Mouse (Mus musculus) neural tube, embryonic 11.5 days (tissue): ENCODE measurements around the gene R3hcc1l. TPM values are rescaled to one million over a fixed set of nuclear protein-coding genes. Genes with fewer than 3 reads are reported as not detected.

Experiments
- ATAC-seq: fragments of 200-750 bp; cut with Nextera tagmentation; 2 replicates; pipeline ENCODE4 v1.8.0; 2017; ENCODE audit warnings: moderate number of reproducible peaks, mild to moderate bottlenecking, moderate TSS enrichment, moderate library complexity; ENCODE audit not compliant: insufficient read depth, low FRiP score, low TSS enrichment
- DNase-seq: peaks from one replicate; pipeline ENCODE4 v3.0.0-alpha.2; 2015; ENCODE audit warnings: low spot score
- H3K27ac ChIP-seq: fragments of 300-500 bp; sonication (generic); 2 replicates; pipeline ENCODE4 v1.5.1; 2014; ENCODE audit warnings: low read depth, mild to moderate bottlenecking, low read length
- H3K27me3 ChIP-seq: fragments of 300-500 bp; sonication (generic); 2 replicates; pipeline ENCODE4 v1.6.1; 2014; ENCODE audit warnings: mild to moderate bottlenecking, low read length, mixed read lengths; ENCODE audit not compliant: control insufficient read depth, insufficient read depth
- H3K36me3 ChIP-seq: fragments of 300-500 bp; sonication (generic); 2 replicates; pipeline ENCODE4 v1.6.1; 2014; ENCODE audit warnings: mild to moderate bottlenecking, low read length, moderate library complexity, mixed read lengths; ENCODE audit not compliant: control insufficient read depth, insufficient read depth
- H3K4me1 ChIP-seq: fragments of 300-500 bp; sonication (generic); 2 replicates; pipeline ENCODE4 v1.6.1; 2014; ENCODE audit warnings: low read length, mixed read lengths; ENCODE audit not compliant: control insufficient read depth, insufficient read depth
- H3K4me2 ChIP-seq: fragments of 300-500 bp; sonication (generic); 2 replicates; pipeline ENCODE4 v1.6.1; 2014; ENCODE audit warnings: low read depth, mild to moderate bottlenecking, moderate library complexity
- H3K4me3 ChIP-seq: fragments of 300-500 bp; sonication (generic); 2 replicates; pipeline ENCODE4 v1.5.1; 2014; ENCODE audit warnings: low read depth, low read length
- H3K9ac ChIP-seq: fragments of 300-500 bp; sonication (generic); 2 replicates; pipeline ENCODE4 v1.6.1; 2014; ENCODE audit warnings: mild to moderate bottlenecking, low read length
- H3K9me3 ChIP-seq: fragments of 300-500 bp; sonication (generic); 2 replicates; pipeline ENCODE4 v1.6.1; 2016; ENCODE audit warnings: low read length; ENCODE audit not compliant: control insufficient read depth
- WGBS: fragments of 180-500 bp; shearing (Covaris S2); extraction: QIAGEN DNeasy Blood & Tissue Kit; methylation state at CpG from one replicate; pipeline ENCODE4 v1.1.7; 2014; 5-methylcytosine and 5-hydroxymethylcytosine counted together
- polyA plus RNA-seq: library from polyadenylated mRNA; unstranded; fragments of >200 nt; fragmentation: Nextera tagmentation; extraction: Ambion mirVana; gene quantifications from 2 replicates; pipeline ENCODE4 v1.2.1, GENCODE M21; 2014

R3hcc1l gene
- polyA plus RNA-seq, 1 experiment from 2014 or later = 20.8 TPM

- Histone ChIP-seq H3K4me1 (no peaks in the 10 kb centered on the region), H3K36me3 (no peaks in the 10 kb centered on the region), H3K4me2 (no peak overlapping the region), H3K9me3 (no peaks in the 10 kb centered on the region), H3K27ac (no peak overlapping the region), H3K4me3 (no peak overlapping the region), H3K27me3 (no peaks in the 10 kb centered on the region), H3K9ac (no peak overlapping the region)
- DNase-seq (no peak), ATAC-seq (no peak)
- WGBS = 85% methylated on average over 17 of the region's 17 CpGs
Measured at GRCm38 (mm10) chr19:42599891-42600290, 81.3 kb downstream of the R3hcc1l start.

- ATAC-seq (no peak), DNase-seq (no peak)
- Histone ChIP-seq H3K9me3 (no peaks in the 10 kb centered on the region), H3K4me3 (no peak overlapping the region), H3K9ac (no peak overlapping the region), H3K36me3 (no peaks in the 10 kb centered on the region), H3K27me3 (no peaks in the 10 kb centered on the region), H3K4me1 (no peaks in the 10 kb centered on the region), H3K27ac (no peak overlapping the region), H3K4me2 (no peak overlapping the region)
- 81% methylated on average over 3 of the region's 3 CpGs for whole genome bisulfite sequencing
Measured at GRCm38 (mm10) chr19:42600591-42600990, 82.0 kb downstream of the R3hcc1l start.

- ATAC-seq = no peak
- no peaks in the 10 kb centered on the region for H3K27me3 ChIP-seq
- no peak overlapping the region for H3K9ac ChIP-seq
- no peak for DNase-seq
- H3K9me3 ChIP-seq = no peaks in the 10 kb centered on the region
- H3K36me3 ChIP-seq = no peaks in the 10 kb centered on the region
- H3K4me2 ChIP-seq = no peak overlapping the region
- 78% methylated on average over 2 of the region's 2 CpGs for WGBS
- no peak overlapping the region for H3K4me3 ChIP-seq
- H3K4me1 ChIP-seq = no peaks in the 10 kb centered on the region
- H3K27ac ChIP-seq = no peak overlapping the region
Measured at GRCm38 (mm10) chr19:42601445-42601844, 82.9 kb downstream of the R3hcc1l start.

GRCm38 (mm10) chr19:42602041-42602440 lies 83.5 kb downstream of the R3hcc1l start:
- no peaks in the 10 kb centered on the region for H3K27me3 ChIP-seq
- no peak overlapping the region for H3K4me2 ChIP-seq
- ATAC-seq (no peak), DNase-seq (no peak)
- H3K4me3 ChIP-seq = no peak overlapping the region
- no peaks in the 10 kb centered on the region for H3K9me3 ChIP-seq
- 69% methylated on average over 8 of the region's 8 CpGs for WGBS
- no peaks in the 10 kb centered on the region for H3K36me3 ChIP-seq
- no peak overlapping the region for H3K27ac ChIP-seq
- no peaks in the 10 kb centered on the region for H3K4me1 ChIP-seq
- H3K9ac ChIP-seq = no peak overlapping the region

GRCm38 (mm10) chr19:42602576-42602975 lies 84.0 kb downstream of the R3hcc1l start:
- H3K4me3 ChIP-seq = no peak overlapping the region
- H3K27me3 ChIP-seq = no peaks in the 10 kb centered on the region
- no peak overlapping the region for H3K9ac ChIP-seq
- DNase-seq (no peak), ATAC-seq (no peak)
- no peak overlapping the region for H3K4me2 ChIP-seq
- no peaks in the 10 kb centered on the region for H3K9me3 ChIP-seq
- H3K36me3 ChIP-seq = no peaks in the 10 kb centered on the region
- no peaks in the 10 kb centered on the region for H3K4me1 ChIP-seq
- 85% methylated on average over 8 of the region's 8 CpGs for whole genome bisulfite sequencing
- H3K27ac ChIP-seq = no peak overlapping the region

- no peak overlapping the region for H3K27ac ChIP-seq
- DNase-seq = no peak
- no peaks in the 10 kb centered on the region for H3K9me3 ChIP-seq
- no peak overlapping the region for H3K4me3 ChIP-seq
- H3K4me2 ChIP-seq = no peak overlapping the region
- H3K4me1 ChIP-seq = 0 out of 2 replicates have a peak, but pooled peaks cover 6% of the 10 kb centered on the region
- no peak overlapping the region for H3K9ac ChIP-seq
- 97% methylated on average over 5 of the region's 5 CpGs for WGBS
- peaks cover 12% of the 10 kb centered on the region for H3K27me3 ChIP-seq
- no peak for ATAC-seq
- no peaks in the 10 kb centered on the region for H3K36me3 ChIP-seq
Measured at GRCm38 (mm10) chr19:42608082-42608481, 89.5 kb downstream of the R3hcc1l start.

- Histone ChIP-seq H3K36me3 (no peaks in the 10 kb centered on the region), H3K4me3 (no peak overlapping the region), H3K9me3 (no peaks in the 10 kb centered on the region), H3K27me3 (peaks cover 15% of the 10 kb centered on the region), H3K4me1 (0 out of 2 replicates have a peak, but pooled peaks cover 6% of the 10 kb centered on the region), H3K4me2 (no peak overlapping the region), H3K27ac (no peak overlapping the region), H3K9ac (no peak overlapping the region)
- DNase-seq (no peak), ATAC-seq (no peak)
- WGBS = 93% methylated on average over 3 of the region's 3 CpGs
Measured at GRCm38 (mm10) chr19:42609716-42610115, 91.2 kb downstream of the R3hcc1l start.

GRCm38 (mm10) chr19:42611746-42612145 lies 93.2 kb downstream of the R3hcc1l start:
- 75% methylated on average over 4 of the region's 4 CpGs for WGBS
- no peak for DNase-seq

GRCm38 (mm10) chr19:42612654-42613053 lies 94.1 kb downstream of the R3hcc1l start, which contains the start of gene Loxl4:
Gene Loxl4, minus strand, starts transcription at chr19:42612813.
- Histone ChIP-seq H3K27ac (no peak within 1 kb of the TSS), H3K9ac (peak within 1 kb of the TSS; percentile 35; the same call in 1 of the 2 replicates), H3K27me3 (peaks cover 15% of the 10 kb centered on the region), H3K4me1 (0 out of 2 replicates have a peak, but pooled peaks cover 6% of the 10 kb centered on the region), H3K4me3 (peak within 1 kb of the TSS; percentile 33), H3K4me2 (peak within 1 kb of the TSS; percentile 52), H3K9me3 (no peaks in the 10 kb centered on the region), H3K36me3 (no peaks in the 10 kb centered on the region)
- DNase-seq (peak; percentile 19), ATAC-seq (no peak)
- WGBS = 2% methylated on average over 37 of the region's 37 CpGs

More at GRCm38 (mm10) chr19:42611746-42612145, 93.2 kb downstream of the R3hcc1l start:
- Histone ChIP-seq H3K4me1 (0 out of 2 replicates have a peak, but pooled peaks cover 6% of the 10 kb centered on the region), H3K4me3 (no peak overlapping the region), H3K9me3 (no peaks in the 10 kb centered on the region), H3K4me2 (no peak overlapping the region), H3K9ac (no peak overlapping the region), H3K27ac (no peak overlapping the region), H3K36me3 (no peaks in the 10 kb centered on the region), H3K27me3 (peaks cover 15% of the 10 kb centered on the region)
- no peak for ATAC-seq
